Mouse (Mus musculus): ENCODE data around the gene Sumf1. TPM values are rescaled to one million over a fixed set of nuclear protein-coding genes. Genes with fewer than 3 reads are reported as not detected.

Sumf1 gene
- total RNA-seq, 2 experiments from 2014 or later, result 21.3 to 22.2 TPM

- DNase-seq (ENCODE audit: low spot score in 2 of 2), result no peak
- intact Hi-C loops (cut with DNase I), result no loop called here
Measured at GRCm38 (mm10) chr6:108110336-108110735, 75.0 kb downstream of the Sumf1 start.

GRCm38 (mm10) chr6:108107376-108107775 lies 78.0 kb downstream of the Sumf1 start:
- no peak for DNase-seq (ENCODE audit: low spot score in 2 of 2)
- intact Hi-C loops (cut with DNase I), result no loop called here

- intact Hi-C loops (cut with DNase I), result no loop called here
- DNase-seq (ENCODE audit: low spot score in 2 of 2), result no peak
Measured at GRCm38 (mm10) chr6:108101936-108102830, 83.2 kb downstream of the Sumf1 start.

GRCm38 (mm10) chr6:108098846-108099217 lies 86.5 kb downstream of the Sumf1 start:
- intact Hi-C loops (cut with DNase I), result loop anchor here (1.0 to 10.0 kb wide), 4 partner anchors 113 to 636 kb away; partner anchors contain the start of gene Itpr1
- no peak for DNase-seq (ENCODE audit: low spot score in 2 of 2)

GRCm38 (mm10) chr6:108098171-108098845 lies 87.1 kb downstream of the Sumf1 start:
- intact Hi-C loops (cut with DNase I), result loop anchor here (1.0 to 10.0 kb wide), 4 partner anchors 114 to 636 kb away; partner anchors contain the start of gene Itpr1
- DNase-seq (ENCODE audit: low spot score in 2 of 2), result peak; percentile 61 to 64

GRCm38 (mm10) chr6:108095445-108095844 lies 89.9 kb downstream of the Sumf1 start:
- intact Hi-C loops (cut with DNase I), result loop anchor here (5.0 to 10.0 kb wide), 3 partner anchors 117 to 639 kb away; partner anchors contain the start of gene Itpr1
- DNase-seq (ENCODE audit: low spot score in 2 of 2), result no peak

- peak in 1 of 2 experiments; percentile 22 for DNase-seq (ENCODE audit: low spot score in 2 of 2)
- intact Hi-C loops (cut with DNase I), result loop anchor here (10.0 kb wide), 1 partner anchor 641 kb away; no protein-coding TSS in a partner anchor
Measured at GRCm38 (mm10) chr6:108093449-108093848, 91.9 kb downstream of the Sumf1 start.

- DNase-seq (ENCODE audit: low spot score in 2 of 2), result no peak
- intact Hi-C loops (cut with DNase I), result loop anchor here (10.0 kb wide), 1 partner anchor 642 kb away; no protein-coding TSS in a partner anchor
Measured at GRCm38 (mm10) chr6:108092646-108093045, 92.7 kb downstream of the Sumf1 start.

DNA sequence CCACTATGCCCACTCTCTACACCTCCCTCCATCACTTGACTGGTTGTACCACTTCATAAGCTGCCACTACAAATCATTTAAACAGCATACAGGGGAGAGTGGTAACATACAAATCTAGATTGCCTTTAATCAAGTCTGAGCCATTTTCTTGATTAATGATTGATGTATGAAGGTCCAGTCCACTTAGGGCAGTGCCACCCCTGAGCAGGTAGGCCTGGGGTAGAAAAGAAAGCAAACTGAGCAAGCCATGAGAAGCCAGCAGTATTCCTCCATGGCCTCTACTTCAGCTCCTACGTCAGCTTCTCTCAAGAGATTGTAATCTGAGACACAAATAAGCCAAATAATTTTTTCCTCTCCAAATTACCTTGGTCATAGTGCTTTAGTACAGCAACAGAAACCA lies 94.1 kb downstream of the Sumf1 start:
- intact Hi-C loops (cut with DNase I), result loop anchor here (10.0 kb wide), 1 partner anchor 644 kb away; no protein-coding TSS in a partner anchor
- no peak for DNase-seq (ENCODE audit: low spot score in 2 of 2)

DNA sequence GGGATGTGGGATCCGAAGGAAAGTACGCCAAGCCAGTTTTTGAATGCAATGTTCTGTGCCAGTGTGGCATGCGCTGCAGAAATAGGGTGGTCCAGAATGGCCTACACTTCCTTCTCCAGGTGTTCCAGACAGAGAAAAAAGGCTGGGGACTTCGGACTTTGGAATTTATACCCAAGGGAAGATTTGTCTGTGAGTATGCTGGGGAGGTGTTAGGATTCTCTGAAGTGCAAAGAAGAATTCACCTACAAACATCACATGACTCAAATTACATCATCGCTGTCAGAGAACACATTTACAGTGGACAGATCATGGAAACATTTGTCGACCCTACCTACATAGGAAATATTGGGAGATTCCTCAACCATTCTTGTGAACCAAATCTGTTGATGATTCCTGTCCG lies 109.5 kb downstream of the Sumf1 start:
- intact Hi-C loops (cut with DNase I), result no loop called here
- DNase-seq (ENCODE audit: low spot score in 2 of 2), result no peak

GRCm38 (mm10) chr6:108074624-108075023 lies 110.8 kb downstream of the Sumf1 start:
- DNase-seq (ENCODE audit: low spot score in 2 of 2), result peak; percentile 45 to 84
- intact Hi-C loops (cut with DNase I), result loop anchor here (5.0 kb wide), 1 partner anchor 58 kb away; no protein-coding TSS in a partner anchor

DNA sequence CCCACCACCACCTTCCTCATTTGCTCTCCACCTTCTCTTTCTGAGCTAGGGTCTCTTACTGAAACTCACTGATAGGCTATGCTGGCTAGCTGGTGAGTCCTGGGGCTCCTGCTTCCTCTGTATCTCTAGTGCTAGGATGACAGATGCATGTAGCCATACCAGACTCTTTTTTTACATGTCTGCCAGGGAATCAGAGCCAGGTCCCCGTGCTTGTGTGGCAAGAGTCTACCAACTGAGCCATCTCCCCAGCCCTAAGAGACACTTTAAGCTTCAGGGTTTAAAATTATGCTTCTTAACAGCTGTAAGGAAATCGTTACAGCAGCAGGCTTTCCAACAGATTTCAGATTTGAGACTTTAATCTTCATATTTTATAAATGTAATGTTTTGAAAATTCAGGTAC lies 111.5 kb downstream of the Sumf1 start:
- peak in 1 of 2 experiments; percentile 68 for DNase-seq (ENCODE audit: low spot score in 2 of 2)
- intact Hi-C loops (cut with DNase I), result loop anchor here (5.0 kb wide), 1 partner anchor 58 kb away; no protein-coding TSS in a partner anchor

- DNase-seq (ENCODE audit: low spot score in 2 of 2), result peak; percentile 42 to 88
- intact Hi-C loops (cut with DNase I), result loop anchor here (5.0 kb wide), 1 partner anchor 59 kb away; no protein-coding TSS in a partner anchor
Measured at GRCm38 (mm10) chr6:108073071-108073470, 112.3 kb downstream of the Sumf1 start.

DNA sequence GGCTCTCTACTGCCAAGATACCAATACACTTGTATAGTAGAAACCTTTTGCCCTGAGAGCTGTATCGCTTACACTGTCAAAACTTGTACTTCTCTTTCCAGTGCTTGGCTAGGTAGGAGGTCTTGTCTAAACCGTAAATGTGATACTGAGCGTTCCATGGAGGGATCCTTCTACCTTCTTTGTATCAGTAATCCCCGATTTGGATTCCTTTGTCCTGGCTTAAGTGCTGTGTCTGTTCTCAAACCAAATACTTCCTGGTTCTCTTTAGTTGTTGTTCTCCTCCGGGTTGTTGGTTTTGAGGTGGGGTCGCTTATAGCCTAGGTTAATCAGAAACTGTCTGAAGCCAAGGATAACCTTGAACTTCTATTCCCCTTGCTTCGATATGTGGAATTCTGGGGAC lies 114.4 kb downstream of the Sumf1 start:
- intact Hi-C loops (cut with DNase I), result loop anchor here (5.0 kb wide), 1 partner anchor 61 kb away; no protein-coding TSS in a partner anchor

GRCm38 (mm10) chr6:108065583-108065982 lies 119.8 kb downstream of the Sumf1 start:
- peak; percentile 75 to 92 for DNase-seq (ENCODE audit: low spot score in 2 of 2)
- intact Hi-C loops (cut with DNase I), result no loop called here

More for the DNA sequence above, 114.4 kb downstream of the Sumf1 start:
- no peak for DNase-seq (ENCODE audit: low spot score in 2 of 2)

DNA sequence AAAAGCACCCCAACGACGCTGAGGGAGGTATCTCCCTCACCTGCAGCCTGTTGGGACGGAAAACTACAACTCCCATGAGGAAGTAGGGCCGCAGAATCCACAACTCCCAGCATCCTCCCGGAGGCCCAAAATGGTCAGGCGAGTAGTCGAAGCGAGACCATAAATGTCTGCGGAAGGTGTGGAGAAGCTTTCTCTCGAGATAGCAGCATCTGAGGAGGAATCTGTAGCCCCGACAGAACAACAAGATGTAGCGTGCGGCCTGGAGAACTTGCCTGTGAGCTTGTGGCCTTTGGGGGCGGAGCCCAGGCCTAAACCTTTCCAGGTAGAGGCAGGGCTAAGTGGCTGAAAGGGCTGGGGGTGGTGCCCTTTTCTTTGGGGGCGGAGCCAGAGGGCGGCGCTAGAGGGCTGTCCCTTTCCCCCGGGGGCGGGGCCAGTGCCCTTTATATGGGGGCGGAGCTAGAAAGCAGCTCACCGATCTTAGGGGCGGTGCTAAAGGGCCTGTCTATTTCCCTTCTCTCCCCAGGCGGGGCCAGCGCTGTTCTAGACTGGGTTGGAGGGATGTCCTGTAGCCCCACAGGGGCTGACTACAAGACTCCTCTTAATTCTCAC lies 120.4 kb downstream of the Sumf1 start, which contains the start of gene Setmar:
Setmar (plus strand) TSS at position 128 of the 609 bp plus-strand sequence.
- intact Hi-C loops (cut with DNase I), result no loop called here
- DNase-seq (ENCODE audit: low spot score in 2 of 2), result peak; percentile 93 to 98

DNA sequence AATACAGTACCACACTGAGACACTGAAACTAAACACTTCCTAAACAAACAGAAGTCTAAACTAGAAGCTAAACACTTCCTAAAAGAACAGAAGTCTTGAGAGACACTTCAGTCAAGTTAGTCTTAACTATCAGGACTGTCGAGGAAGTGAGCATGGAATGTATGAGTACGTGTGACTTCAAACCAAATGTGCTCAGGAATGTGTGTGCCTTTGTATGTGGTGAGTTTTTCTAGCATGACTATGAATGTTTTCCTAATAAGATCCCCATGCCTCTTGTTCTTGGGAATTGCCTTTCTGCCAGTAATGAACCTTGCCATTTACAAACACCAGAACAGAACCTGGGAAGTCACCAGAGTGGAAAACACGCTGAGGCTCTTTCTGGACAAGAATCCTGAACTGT lies 124.3 kb downstream of the Sumf1 start:
- intact Hi-C loops (cut with DNase I), result no loop called here
- no peak for DNase-seq (ENCODE audit: low spot score in 2 of 2)

DNA sequence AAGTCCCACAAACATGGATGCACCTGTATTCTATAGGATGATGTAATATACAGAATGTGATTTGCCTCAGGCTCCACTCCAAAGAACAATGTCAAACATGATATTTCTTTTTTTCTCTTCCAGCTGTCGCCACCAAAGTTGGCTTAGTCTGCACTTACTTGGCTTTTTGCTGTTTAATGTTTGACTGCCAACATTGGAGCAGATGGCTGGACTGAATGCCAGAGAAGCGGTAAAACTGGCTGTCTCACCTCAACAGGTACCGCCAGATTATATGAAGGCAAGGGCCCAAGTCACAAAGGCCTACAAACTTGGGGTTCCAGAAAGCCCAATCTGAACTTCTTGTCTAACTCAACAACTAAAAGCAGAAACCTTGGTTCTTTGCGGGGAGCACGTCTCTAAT lies 127.3 kb downstream of the Sumf1 start:
- peak in 1 of 2 experiments; percentile 37 for DNase-seq (ENCODE audit: low spot score in 2 of 2)
- intact Hi-C loops (cut with DNase I), result loop anchor here (5.0 kb wide), 1 partner anchor 1256 kb away; the partner anchor contains the start of gene Crbn

GRCm38 (mm10) chr6:108057353-108057752 lies 128.0 kb downstream of the Sumf1 start:
- no peak for DNase-seq (ENCODE audit: low spot score in 2 of 2)
- intact Hi-C loops (cut with DNase I), result loop anchor here (5.0 kb wide), 1 partner anchor 1255 kb away; the partner anchor contains the start of gene Crbn

Measured in left cerebral cortex, postnatal 25 days (tissue).